In the genomic region with DNA sequence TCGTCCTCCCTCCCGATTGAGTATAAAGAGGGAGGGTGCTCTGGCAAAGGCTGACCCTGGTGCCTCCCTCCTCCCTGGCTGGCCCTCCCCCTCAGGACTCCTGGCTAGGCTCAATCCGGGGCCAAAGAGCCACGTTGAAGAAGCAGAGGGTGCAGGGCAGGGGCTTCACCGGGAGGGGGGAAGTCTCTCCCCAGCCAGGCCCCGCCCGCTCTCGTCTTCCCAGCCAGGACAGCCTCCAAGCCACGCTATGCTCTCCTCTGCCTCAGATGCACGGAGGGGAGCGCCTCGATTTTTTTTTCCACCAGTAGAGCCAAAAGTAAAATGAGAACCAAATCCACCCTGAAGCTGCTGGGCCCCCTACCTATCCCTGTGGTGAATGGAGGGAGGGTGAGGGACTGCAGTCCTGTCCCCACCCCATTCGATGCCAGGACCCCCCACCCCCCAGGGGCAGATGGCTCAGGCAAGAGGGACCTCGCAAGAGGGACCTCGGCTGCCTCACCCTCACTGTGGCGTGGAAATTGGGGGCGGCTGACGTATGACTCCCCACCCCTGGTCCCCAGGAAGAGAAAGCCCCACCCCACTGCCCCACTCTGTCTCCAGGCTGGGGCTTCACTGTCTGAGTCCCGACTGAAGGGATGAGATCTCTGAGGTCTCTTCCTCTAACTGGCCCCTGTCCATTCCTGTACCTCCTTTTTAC, we compare ENCODE assay signal across 8 mouse cellular contexts. TPM values are rescaled to one million over a fixed set of nuclear protein-coding genes. Genes with fewer than 3 reads are reported as not detected.
DNase-seq lines count a peak whose midpoint lies in the region; ATAC-seq and TF ChIP-seq lines count a peak whose summit lies in the region.

No protein-coding gene starts in this region.

- H3K27me3 ChIP-seq in kidney, embryonic 15.5 days: peaks cover 42% of the 10 kb centered on the region
- peaks cover 15% of the 10 kb centered on the region for H3K27me3 ChIP-seq in forebrain, embryonic 11.5 days (ENCODE audit: control insufficient read depth, insufficient read depth, low read length)
- H3K27me3 ChIP-seq in hindbrain, postnatal 0 days (ENCODE audit: insufficient read depth, low read length): peaks cover 20% of the 10 kb centered on the region

- 3% methylated on average over 19 of the region's 19 CpGs for WGBS in kidney, embryonic 15.5 days
- WGBS in forebrain, embryonic 11.5 days: 1% methylated on average over 19 of the region's 19 CpGs
- 6% methylated on average over 19 of the region's 19 CpGs for WGBS in hindbrain, postnatal 0 days

- peak overlapping the region; percentile 21 for H3K4me3 ChIP-seq in kidney, embryonic 15.5 days (replicated peaks)
- H3K4me3 ChIP-seq in forebrain, embryonic 11.5 days (ENCODE audit: low read depth, low read length): no peak overlapping the region
- H3K4me3 ChIP-seq in hindbrain, postnatal 0 days (ENCODE audit: low read length): peak overlapping the region; percentile 14; the same call in 1 of the 2 replicates
- no peak overlapping the region for H3K4me3 ChIP-seq in layer of hippocampus, adult 2 months

- H3K4me1 ChIP-seq in kidney, embryonic 15.5 days: peaks cover 43% of the 10 kb centered on the region
- peaks cover 9% of the 10 kb centered on the region; the same call in 1 of the 2 replicates for H3K4me1 ChIP-seq in forebrain, embryonic 11.5 days (replicated peaks; ENCODE audit: control insufficient read depth, insufficient read depth, low read length)
- peaks cover 6% of the 10 kb centered on the region; the same call in 1 of the 2 replicates for H3K4me1 ChIP-seq in hindbrain, postnatal 0 days (ENCODE audit: insufficient read depth, low read length)

- peak; percentile 70 for ATAC-seq in kidney, embryonic 15.5 days (replicated peaks; ENCODE audit: low FRiP score)
- no peak for ATAC-seq in forebrain, embryonic 11.5 days (replicated peaks; ENCODE audit: low FRiP score)
- no peak for ATAC-seq in hindbrain, postnatal 0 days

- H3K9me3 ChIP-seq in kidney, embryonic 15.5 days (replicated peaks): no peaks in the 10 kb centered on the region
- H3K9me3 ChIP-seq in forebrain, embryonic 11.5 days (ENCODE audit: control insufficient read depth, low read length): no peaks in the 10 kb centered on the region
- H3K9me3 ChIP-seq in hindbrain, postnatal 0 days (ENCODE audit: low read length): no peaks in the 10 kb centered on the region

- peak overlapping the region; percentile 35; the same call in 1 of the 2 replicates for H3K9ac ChIP-seq in kidney, embryonic 15.5 days
- H3K9ac ChIP-seq in forebrain, embryonic 11.5 days (ENCODE audit: low read length): peak overlapping the region; percentile 7; the same call in 1 of the 2 replicates
- H3K9ac ChIP-seq in hindbrain, postnatal 0 days (replicated peaks; ENCODE audit: low read length): peak overlapping the region; percentile 28; the same call in 1 of the 2 replicates

- DNase-seq in kidney, adult 8-10 months: no peak
- peak; percentile 72 for DNase-seq in forebrain, embryonic 11.5 days (ENCODE audit: low spot score)
- no peak for DNase-seq in hindbrain, postnatal 0 days (ENCODE audit: low spot score)
- DNase-seq in skeletal muscle tissue, adult 2 months (ENCODE audit: low read depth, low spot score): peak; percentile 54
- DNase-seq in layer of hippocampus, adult 2 months (ENCODE audit: low spot score in 2 of 2): no peak
- DNase-seq in cerebellum, adult 8-10 months: no peak
- no peak for DNase-seq in spleen, postnatal 10 days (ENCODE audit: low spot score in 2 of 2)

- H3K27ac ChIP-seq in kidney, embryonic 15.5 days: peak overlapping the region; percentile 96
- no peak overlapping the region; the same call in 1 of the 2 replicates for H3K27ac ChIP-seq in forebrain, embryonic 11.5 days (ENCODE audit: low read depth, low read length)
- no peak overlapping the region; the same call in 1 of the 2 replicates for H3K27ac ChIP-seq in hindbrain, postnatal 0 days
- no peak overlapping the region for H3K27ac ChIP-seq in layer of hippocampus, adult 2 months

- TF ChIP-seq CTCF in hindbrain, postnatal 0 days (IDR thresholded peaks at IDR 0.05; ENCODE audit: low read depth): no peak
- no peak for TF ChIP-seq CTCF in layer of hippocampus, adult 2 months (conservative IDR thresholded peaks at IDR 0.05)

- peak overlapping the region; percentile 57 for H3K4me2 ChIP-seq in kidney, embryonic 15.5 days
- peak overlapping the region; percentile 28 for H3K4me2 ChIP-seq in forebrain, embryonic 11.5 days (ENCODE audit: low read depth, low read length, severe bottlenecking)
- H3K4me2 ChIP-seq in hindbrain, postnatal 0 days (ENCODE audit: low read depth, low read length): peak overlapping the region; percentile 47

- H3K36me3 ChIP-seq in kidney, embryonic 15.5 days: no peaks in the 10 kb centered on the region
- H3K36me3 ChIP-seq in forebrain, embryonic 11.5 days (ENCODE audit: control insufficient read depth, insufficient read depth, low read length): no peaks in the 10 kb centered on the region
- H3K36me3 ChIP-seq in hindbrain, postnatal 0 days (ENCODE audit: insufficient read depth, low read length): no peaks in the 10 kb centered on the region

RNA-seq across cellular contexts. Expression of gene Col1a1, which starts 53.2 kb away (rescaled TPM):
- polyA plus RNA-seq in kidney, embryonic 15.5 days (2015; fragmentation: Nextera tagmentation; extraction: Ambion mirVana): 1,101 and 1,120 TPM in 2 replicates
- 163 and 164 TPM in 2 replicates for polyA plus RNA-seq in forebrain, embryonic 11.5 days (2014; fragmentation: Nextera tagmentation; extraction: Ambion mirVana)
- 48.3 and 53.0 TPM in 2 replicates for total RNA-seq in hindbrain, postnatal 0 days (2014; rRNA removed)
- polyA plus RNA-seq in hindbrain, postnatal 0 days (2015; fragmentation: Nextera tagmentation; extraction: Ambion mirVana): 56.5 and 73.3 TPM in 2 replicates
- total RNA-seq in layer of hippocampus, adult 2 months (2021): 10 to 100 TPM in 1 of 2 experiments, 1 to 10 TPM in 1; 9.6 to 14.0 TPM

Comparison
In these comparisons a context has a peak if more than half of its experiments do, and no peak if none do; other contexts are left out.
1. H3K4me3 ChIP-seq: peak in kidney, embryonic 15.5 days (single experiment) and hindbrain, postnatal 0 days (single experiment); none in forebrain, embryonic 11.5 days (single experiment) and layer of hippocampus, adult 2 months (single experiment).
2. DNase-seq: peak in forebrain, embryonic 11.5 days (single experiment) and skeletal muscle tissue, adult 2 months (single experiment); none in kidney, adult 8-10 months (0 of 2), hindbrain, postnatal 0 days (single experiment), layer of hippocampus, adult 2 months (0 of 2), cerebellum, adult 8-10 months (single experiment) and spleen, postnatal 10 days (0 of 2).
3. Peak in every context shown above with its lines, with median percentiles within 50 percentile points of each other: H3K4me2 ChIP-seq and H3K9ac ChIP-seq.